Mouse (Mus musculus): ENCODE measurements at regions not wholly inside any gene's neighbourhood (a gene's known extent, or its start where the extent isn't known, plus 50 kb on each side); places are given as distances from the start of the nearest gene placed in this dataset.

- DNase-seq, result no peak
Observed at GRCm38 (mm10) chr17:41990804-41991203, 324.9 kb upstream of the Ptchd4 start.

GRCm38 (mm10) chr17:42008415-42008814 is 307.3 kb upstream of the Ptchd4 start:
- DNase-seq, result no peak

GRCm38 (mm10) chr17:42024295-42024694 is 291.5 kb upstream of the Ptchd4 start:
- DNase-seq, result no peak

- DNase-seq, result no peak
Observed at GRCm38 (mm10) chr17:42027253-42027652, 288.5 kb upstream of the Ptchd4 start.

GRCm38 (mm10) chr17:42029452-42029851 is 286.3 kb upstream of the Ptchd4 start:
- DNase-seq, result peak; percentile 4

- no peak for DNase-seq
Observed at GRCm38 (mm10) chr17:42037089-42037488, 278.7 kb upstream of the Ptchd4 start.

GRCm38 (mm10) chr17:42049779-42050515 is 265.8 kb upstream of the Ptchd4 start:
- no peak for DNase-seq

GRCm38 (mm10) chr17:42090764-42091452 is 224.8 kb upstream of the Ptchd4 start:
- DNase-seq, result peak; percentile 17

- DNase-seq, result no peak
Observed at GRCm38 (mm10) chr17:42113684-42114083, 202.1 kb upstream of the Ptchd4 start.

- DNase-seq, result no peak
Observed at GRCm38 (mm10) chr17:42120759-42121158, 195.0 kb upstream of the Ptchd4 start.

- DNase-seq, result peak; percentile 52
Observed at GRCm38 (mm10) chr17:42126488-42127237, 189.1 kb upstream of the Ptchd4 start.

GRCm38 (mm10) chr17:42169391-42170018 is 146.2 kb upstream of the Ptchd4 start:
- no peak for DNase-seq

GRCm38 (mm10) chr17:42188531-42188930 is 127.2 kb upstream of the Ptchd4 start:
- no peak for DNase-seq

GRCm38 (mm10) chr17:42190206-42190902 is 125.4 kb upstream of the Ptchd4 start:
- peak; percentile 82 for DNase-seq
